Mouse (Mus musculus) heart, postnatal 14 days (tissue): Measurements from ENCODE around the gene Atad1. TPM values are rescaled to one million over a fixed set of nuclear protein-coding genes. Genes with fewer than 3 reads are reported as not detected.
"Not testable (repeated sequence)": the region's sequence is repeated elsewhere in the genome, so short reads cannot be mapped to it uniquely, and the experiment has no call there.

Source experiments
- DNase-seq, 2 experiments: peaks; one replicate each; pipeline ENCODE4 v3.0.0; 2021 to 2022
- intact Hi-C: fragments of 180-260 bp; cut with DNase I; formaldehyde crosslinking; loops from one replicate; pipeline ENCODE4 v1.15.1; 2025
- total RNA-seq, 2 experiments: library from RNA; stranded (reverse); gene quantifications; 2 replicates each; pipeline ENCODE4 v1.2.3; 2021

The Atad1 gene
- total RNA-seq, 2 experiments from 2014 or later, result 68.7 to 72.1 TPM

GRCm38 (mm10) chr19:32702191-32702590 lies 37.4 kb downstream of the Atad1 start:
- no peak for DNase-seq
- intact Hi-C loops, result no loop called here

DNA sequence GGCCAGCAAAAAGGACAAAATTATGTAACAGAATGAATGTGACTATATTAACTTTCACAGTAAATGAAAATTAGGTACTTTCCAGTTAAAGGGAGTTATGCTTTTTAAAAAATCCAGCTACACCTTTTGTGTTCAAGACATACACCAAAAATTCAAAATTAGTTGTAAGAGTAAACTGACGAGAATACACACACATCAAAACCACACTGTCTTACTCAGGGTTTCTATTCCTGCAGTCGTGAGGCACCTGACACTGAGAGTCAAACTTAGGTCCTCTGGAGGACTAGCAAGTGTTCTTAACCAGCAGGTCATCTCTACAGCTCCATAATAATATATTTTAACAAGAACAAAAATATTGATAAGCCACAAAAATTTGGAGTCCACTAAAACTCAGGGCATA lies 42.9 kb downstream of the Atad1 start:
- DNase-seq, result no peak
- intact Hi-C loops, result no loop called here

DNA sequence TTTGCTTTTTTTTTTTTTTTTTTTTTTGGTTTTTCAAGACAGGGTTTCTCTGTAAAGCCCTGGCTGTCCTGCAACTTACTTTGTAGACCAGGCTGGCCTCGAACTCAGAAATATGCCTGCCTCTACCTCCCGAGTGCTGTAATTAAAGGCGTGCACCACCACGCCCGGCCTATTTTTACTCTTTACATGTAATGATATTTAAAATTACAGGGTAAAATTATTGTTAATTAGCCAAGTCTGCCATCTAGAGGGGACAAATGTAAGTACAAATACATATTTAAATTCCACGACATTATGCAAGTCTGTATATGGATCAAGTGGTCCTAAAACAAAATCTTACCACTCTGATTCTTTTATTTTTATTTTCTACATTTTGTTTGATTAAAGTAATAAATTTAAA lies 49.9 kb downstream of the Atad1 start:
- intact Hi-C loops, result loop anchor here (2.0 to 5.0 kb wide), 2 partner anchors 97 to 189 kb away; no protein-coding TSS in a partner anchor
- peak in 1 of 2 experiments; percentile 9 for DNase-seq

DNA sequence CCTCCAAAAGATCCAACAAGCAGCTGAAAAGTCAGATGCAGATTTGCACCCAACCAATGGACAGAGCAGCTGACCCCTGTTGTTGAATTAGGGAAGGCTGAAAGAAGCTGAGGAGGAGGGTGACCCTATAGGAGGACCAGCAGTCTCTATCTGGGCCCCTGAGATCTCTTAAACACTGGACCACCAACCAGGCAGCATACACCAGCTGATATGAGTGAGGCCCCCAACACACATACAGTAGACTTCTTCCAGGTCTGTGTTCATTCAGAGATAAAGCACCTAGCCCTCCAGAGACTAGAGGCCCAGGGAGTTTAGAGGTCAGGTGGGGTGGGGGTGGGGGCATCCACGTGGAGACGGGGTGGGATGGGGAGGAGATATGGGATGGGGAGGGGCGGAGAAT lies 51.4 kb downstream of the Atad1 start:
- intact Hi-C loops, DNase-seq: not testable (repeated sequence)

DNA sequence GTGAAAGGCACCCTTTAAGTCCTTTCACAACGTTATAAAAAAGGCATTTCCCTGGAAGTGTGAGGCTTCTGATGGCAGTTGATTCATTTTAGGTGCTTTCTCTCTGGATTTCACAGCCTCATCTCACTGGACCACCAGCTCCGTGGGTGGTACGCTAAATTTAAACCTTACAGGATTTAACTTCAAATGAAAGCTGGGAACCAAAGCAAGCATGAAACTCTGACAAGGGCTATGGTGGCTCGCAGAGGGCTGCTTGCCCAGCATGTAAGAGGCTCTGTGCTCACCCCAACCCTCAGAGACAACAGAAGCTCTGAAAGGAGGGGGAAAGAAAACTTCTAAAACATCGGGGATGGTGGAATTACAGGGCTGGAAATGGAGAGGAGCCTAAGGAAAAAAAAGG lies 51.9 kb downstream of the Atad1 start:
- intact Hi-C loops, result no loop called here
- DNase-seq, result no peak

- intact Hi-C loops, result no loop called here
- DNase-seq, result no peak
These were observed 56.5 kb downstream of the Atad1 start for GRCm38 (mm10) chr19:32683081-32683480.

GRCm38 (mm10) chr19:32680894-32681293 lies 58.7 kb downstream of the Atad1 start:
- DNase-seq, result no peak
- intact Hi-C loops, result no loop called here

- intact Hi-C loops, result loop anchor here (10.0 kb wide), 2 partner anchors 281 to 701 kb away; no protein-coding TSS in a partner anchor
- DNase-seq, result no peak
These were observed 63.8 kb downstream of the Atad1 start for GRCm38 (mm10) chr19:32675766-32676165.

DNA sequence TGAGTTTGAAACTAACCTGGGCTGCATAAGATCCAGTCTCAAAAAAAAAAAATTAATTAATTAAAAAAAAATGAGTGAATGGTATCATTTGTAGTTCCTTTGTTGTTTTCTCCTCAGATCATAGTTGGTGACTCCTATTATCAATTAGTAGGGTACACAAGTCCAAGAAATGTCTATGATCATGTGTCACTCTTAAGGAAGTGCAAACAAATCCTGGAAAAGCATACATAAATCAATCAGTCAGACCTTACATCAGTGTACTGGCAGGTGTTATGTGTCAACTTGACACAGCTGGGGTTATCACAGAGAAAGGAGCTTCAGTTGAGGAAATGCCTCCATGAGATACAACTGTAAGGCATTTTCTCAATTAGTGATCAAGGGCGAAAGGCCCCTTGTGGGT lies 71.8 kb downstream of the Atad1 start:
- DNase-seq, intact Hi-C loops: not testable (repeated sequence)

- intact Hi-C loops, result no loop called here
- DNase-seq, result no peak
These were observed 74.3 kb downstream of the Atad1 start for GRCm38 (mm10) chr19:32665243-32665642.

GRCm38 (mm10) chr19:32662936-32663335 lies 76.7 kb downstream of the Atad1 start:
- intact Hi-C loops, result no loop called here
- DNase-seq, result no peak

GRCm38 (mm10) chr19:32659346-32659745 lies 80.2 kb downstream of the Atad1 start:
- intact Hi-C loops, result no loop called here
- DNase-seq, result no peak

- intact Hi-C loops, result no loop called here
- DNase-seq, result no peak
These were observed 85.8 kb downstream of the Atad1 start for GRCm38 (mm10) chr19:32653630-32654362.

DNA sequence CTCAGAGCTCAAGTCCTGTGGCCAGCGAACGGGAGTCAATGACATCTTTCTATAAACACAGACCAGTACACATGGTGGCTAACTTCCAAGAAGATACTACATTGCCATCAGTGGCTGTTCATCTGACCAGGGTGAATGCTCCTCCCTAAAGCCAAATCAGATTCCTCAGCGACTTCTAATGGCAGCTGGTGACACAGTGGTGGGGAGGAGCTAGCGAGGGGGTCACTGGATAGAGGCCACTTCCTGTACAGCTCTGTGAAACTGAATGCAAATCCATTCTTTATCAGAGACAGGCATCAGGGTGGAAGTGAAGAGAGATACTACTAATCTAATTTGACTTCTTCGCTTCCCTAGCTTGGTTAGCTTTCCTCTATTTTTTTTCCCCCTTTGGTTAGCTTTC lies 86.5 kb downstream of the Atad1 start:
- intact Hi-C loops, result no loop called here
- DNase-seq, result no peak

GRCm38 (mm10) chr19:32651046-32651445 lies 88.5 kb downstream of the Atad1 start:
- no peak for DNase-seq
- intact Hi-C loops, result no loop called here

DNA sequence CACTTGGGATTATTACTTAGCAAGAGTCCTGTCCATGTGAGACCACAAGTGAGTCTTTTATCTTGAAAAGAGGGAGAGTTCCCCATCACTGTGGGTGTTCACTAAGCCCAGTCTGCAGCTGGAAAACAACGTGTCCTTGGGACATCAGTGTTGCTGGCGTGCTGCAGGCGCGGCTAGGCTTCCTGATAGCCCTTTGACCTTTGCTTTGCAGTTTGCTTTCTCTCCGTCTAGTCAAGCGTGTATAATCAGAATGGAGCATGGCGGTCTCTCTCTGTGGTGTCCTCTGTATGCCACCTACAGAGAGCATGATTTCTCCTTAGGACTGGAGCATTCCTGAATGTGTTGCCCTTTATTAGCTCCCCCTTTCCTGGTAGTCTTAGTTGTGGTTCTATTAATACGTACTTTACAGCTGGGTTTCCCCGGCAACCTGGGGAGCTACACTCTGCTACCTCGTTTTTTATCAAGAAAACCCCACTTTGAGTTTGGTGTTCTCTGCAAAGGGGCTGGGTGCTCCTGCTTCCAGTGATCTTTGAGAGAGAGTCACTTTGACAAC lies 91.5 kb downstream of the Atad1 start:
- intact Hi-C loops, result no loop called here

GRCm38 (mm10) chr19:32646382-32646781 lies 93.2 kb downstream of the Atad1 start:
- intact Hi-C loops, result no loop called here
- DNase-seq, result no peak

More for the DNA sequence above, 91.5 kb downstream of the Atad1 start:
- no peak for DNase-seq

DNA sequence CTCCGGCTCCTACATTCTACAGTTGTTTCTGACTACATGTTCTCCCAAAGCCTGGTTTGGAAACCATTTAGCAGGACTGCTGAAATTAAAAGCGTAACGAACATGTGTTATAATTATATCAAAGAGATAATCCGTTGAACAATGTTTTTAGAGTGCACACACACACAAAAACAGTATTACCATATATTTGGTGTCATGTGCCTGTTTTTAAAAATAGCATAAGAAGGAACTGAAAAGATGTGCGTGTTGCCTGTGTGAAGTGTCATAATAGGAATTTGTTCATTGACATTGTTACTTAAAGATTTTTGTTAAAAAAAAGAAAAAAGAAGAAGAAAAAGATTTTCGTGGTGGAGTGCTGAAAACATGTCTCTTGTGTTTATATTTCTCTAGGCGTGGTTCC lies 93.6 kb downstream of the Atad1 start:
- intact Hi-C loops, result no loop called here
- DNase-seq, result no peak

DNA sequence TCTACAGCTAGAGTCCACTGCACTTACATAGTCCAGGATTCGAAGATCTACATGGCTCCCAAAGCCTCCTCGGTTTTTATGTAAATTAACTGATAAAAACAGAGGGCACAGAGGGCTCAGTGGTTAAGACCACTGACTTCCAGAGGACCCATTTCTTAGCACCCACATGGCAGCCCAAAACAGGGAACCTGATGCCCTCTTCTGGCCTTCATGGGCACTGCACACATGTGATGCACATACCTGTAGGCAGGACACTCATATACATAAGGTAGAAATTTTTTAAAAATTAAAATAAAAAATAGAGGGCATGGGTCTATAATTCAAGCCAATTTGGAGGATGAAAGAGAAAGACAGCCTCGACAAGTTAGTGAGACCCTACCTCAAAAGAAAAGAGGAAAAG lies 95.9 kb downstream of the Atad1 start:
- intact Hi-C loops, result no loop called here

GRCm38 (mm10) chr19:32641995-32642394 lies 97.6 kb downstream of the Atad1 start:
- intact Hi-C loops, result no loop called here
- no peak for DNase-seq

More for the DNA sequence above, 95.9 kb downstream of the Atad1 start:
- DNase-seq, result no peak

DNA sequence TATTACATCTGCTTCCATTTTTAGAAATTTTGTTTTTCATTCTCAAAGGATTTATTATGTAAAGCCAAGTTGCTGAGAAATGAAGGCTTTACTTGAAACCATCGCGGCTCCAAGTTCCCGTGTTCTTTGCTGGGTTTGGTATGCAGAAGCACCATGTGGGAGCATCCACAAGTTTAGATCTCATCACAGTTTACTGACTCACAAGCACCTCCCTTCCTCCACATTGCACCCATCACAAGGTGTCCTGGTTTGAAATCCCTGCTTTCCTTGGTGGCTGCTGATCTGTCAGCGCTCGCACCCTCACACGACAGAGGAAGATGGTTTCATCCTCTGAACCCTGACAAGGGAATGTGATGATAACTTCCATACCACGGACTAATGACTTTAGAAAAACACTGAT lies 98.1 kb downstream of the Atad1 start:
- no peak for DNase-seq
- intact Hi-C loops, result no loop called here

DNA sequence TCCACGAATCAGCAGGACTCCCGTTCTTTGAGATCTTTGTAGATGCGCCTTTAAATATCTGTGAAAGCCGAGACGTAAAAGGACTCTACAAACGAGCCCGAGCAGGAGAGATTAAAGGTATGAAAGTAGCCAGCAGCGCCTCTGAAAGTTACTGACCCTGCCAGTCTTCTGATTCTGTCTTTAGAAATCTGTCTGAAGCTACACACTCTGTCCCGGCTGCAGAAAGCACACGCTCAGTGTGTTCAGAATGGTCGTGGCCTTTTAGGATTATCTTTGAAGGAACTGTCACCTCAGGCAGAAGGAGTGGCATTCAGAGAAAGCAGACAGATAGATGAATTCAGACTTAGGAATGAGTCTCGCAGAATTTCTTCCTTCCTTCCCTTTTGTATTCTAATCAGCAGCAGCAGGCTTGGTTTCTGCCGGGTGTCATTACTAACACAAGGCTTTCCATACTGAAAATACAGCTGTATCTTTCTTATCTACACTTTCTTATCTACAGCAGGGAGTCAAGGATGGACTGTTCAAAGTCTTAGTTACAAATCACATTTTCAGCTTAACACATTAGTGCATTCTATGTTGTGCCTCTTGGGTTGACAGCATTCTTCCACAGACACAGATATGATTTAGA lies 101.2 kb downstream of the Atad1 start:
- DNase-seq, result no peak
- intact Hi-C loops, result loop anchor here (5.0 kb wide), 1 partner anchor 41 kb away; the partner anchor contains the start of gene Papss2
